9 mouse cellular contexts compared by ENCODE assay signal in the genomic region with DNA sequence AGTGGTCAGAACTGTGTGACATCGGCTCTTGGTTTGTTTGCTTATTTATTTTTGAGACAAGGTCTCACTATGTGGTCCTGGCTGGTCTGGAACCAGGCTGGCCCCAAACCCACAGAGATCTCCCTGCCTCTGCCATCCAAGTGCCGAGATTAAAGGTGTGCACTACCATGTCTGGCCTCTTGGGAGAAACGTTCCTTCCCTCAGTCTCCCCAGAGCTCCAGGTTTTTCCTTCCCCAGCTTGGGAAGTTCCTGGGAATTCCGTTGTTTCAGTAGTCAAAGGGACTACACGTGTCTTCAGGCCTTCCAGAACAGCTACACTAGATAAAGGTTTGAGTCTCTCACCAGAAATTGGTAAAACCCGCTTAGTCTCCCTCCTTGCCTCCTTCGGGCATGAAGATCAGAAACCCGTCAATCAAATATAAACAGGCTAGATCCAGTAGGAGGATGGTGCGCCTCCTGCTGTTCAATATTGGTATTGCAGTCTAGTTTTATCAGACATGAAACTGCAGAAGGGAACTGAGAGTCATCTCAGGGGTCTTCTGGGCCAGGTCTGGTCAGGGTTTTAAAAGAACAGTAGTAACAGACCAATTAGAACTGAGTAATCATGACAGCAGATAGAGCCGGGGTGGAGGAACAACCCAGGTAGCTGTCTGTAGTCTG. TPM values are rescaled to one million over a fixed set of nuclear protein-coding genes. Genes with fewer than 3 reads are reported as not detected.
DNase-seq lines count a peak whose midpoint lies in the region; ATAC-seq lines count a peak whose summit lies in the region.
"Had no signal": no experiment of that assay in that cellular context is flagged by ENCODE, and none has a peak within 500 bp of the region (broad histone marks: within the 10 kb centered on the region; RNA-seq: fewer than 3 reads in every experiment).

No protein-coding gene starts in this region.

- ATAC-seq in limb, embryonic 11.5 days (ENCODE audit: insufficient number of reproducible peaks, low FRiP score, low TSS enrichment, low read depth): no peak
- ATAC-seq in inflammation-experienced regulatory T-cells, adult 6 months: no peak

- H3K4me3 ChIP-seq in limb, embryonic 11.5 days (ENCODE audit: low read depth, low read length): no peak overlapping the region
- H3K4me3 ChIP-seq: myocyte had no signal

- DNase-seq in gastrocnemius, adult 18-20 months (ENCODE audit: low spot score): peak; percentile 59
- no peak for DNase-seq in gastrocnemius, adult 8-10 months (ENCODE audit: low spot score in 2 of 2)
- DNase-seq in ovary, postnatal 14 days (ENCODE audit: low spot score): peak; percentile 57
- DNase-seq in ovary, adult 18-20 months (ENCODE audit: low spot score): no peak
- DNase-seq in c-Kit-positive CD71-positive TER-119-negative erythroid progenitor cells, embryonic 14.5 days (ENCODE audit: low read depth): peak; percentile 58
- peak; percentile 74 for DNase-seq in limb, embryonic 11.5 days (ENCODE audit: low spot score)
- DNase-seq in skeletal muscle tissue, adult 2 months (ENCODE audit: low read depth, low spot score): peak; percentile 25

- peaks cover 11% of the 10 kb centered on the region for H3K4me1 ChIP-seq in limb, embryonic 11.5 days (ENCODE audit: control insufficient read depth, insufficient read depth, low read length)

- no peak overlapping the region for H3K27ac ChIP-seq in limb, embryonic 11.5 days (replicated peaks; ENCODE audit: low read depth, low read length)

- no peak overlapping the region for H3K9ac ChIP-seq in limb, embryonic 11.5 days (ENCODE audit: low read length)

- H3K9me3 ChIP-seq in limb, embryonic 11.5 days (ENCODE audit: control insufficient read depth, low read length): no peaks in the 10 kb centered on the region

- no peaks in the 10 kb centered on the region; the same call in 1 of the 2 replicates for H3K36me3 ChIP-seq in limb, embryonic 11.5 days (ENCODE audit: control insufficient read depth, insufficient read depth, low read length)

- 51% methylated on average over 10 of the region's 10 CpGs for WGBS in limb, embryonic 11.5 days

- no peak overlapping the region for H3K4me2 ChIP-seq in limb, embryonic 11.5 days (ENCODE audit: low read depth, severe bottlenecking)

- H3K27me3 ChIP-seq in limb, embryonic 11.5 days (ENCODE audit: control insufficient read depth, insufficient read depth, low read length): peaks cover 34% of the 10 kb centered on the region

RNA-seq across cellular contexts. Expression of a gene that starts 2.5 kb away (rescaled TPM):
- total RNA-seq in gastrocnemius, adult 18-20 months (2021): 1 to 10 TPM; 2.4 to 5.9 TPM
- total RNA-seq in gastrocnemius, adult 8-10 months (2022): 1 to 10 TPM; 2.4 to 4.4 (median 3.3) TPM
- 5.5 and 5.8 TPM in 2 replicates for polyA plus RNA-seq in limb, embryonic 11.5 days (2014; fragmentation: Nextera tagmentation; extraction: Ambion mirVana)
- 100 to 1,000 TPM; 342 to 389 (median 381) TPM for polyA plus RNA-seq in inflammation-experienced regulatory T-cells, adult 6 months (2017; shearing (Covaris generic))

Comparison
In these comparisons a context has a peak if more than half of its experiments do, and no peak if none do; other contexts are left out.
1. DNase-seq: peak in gastrocnemius, adult 18-20 months (single experiment), ovary, postnatal 14 days (single experiment), c-Kit-positive CD71-positive TER-119-negative erythroid progenitor cells, embryonic 14.5 days (single experiment), limb, embryonic 11.5 days (single experiment) and skeletal muscle tissue, adult 2 months (single experiment); none in gastrocnemius, adult 8-10 months (0 of 2) and ovary, adult 18-20 months (single experiment).